Mouse (Mus musculus) bone marrow, adult 2 months (tissue): ENCODE data around the gene Olfr373.

Experiments used
- CTCF ChIP-seq: fragments of 200-500 bp; IDR thresholded peaks from 2 replicates; pipeline ENCODE4 v1.5.1; 2011; ENCODE audit warnings: low read length, control low read depth; ENCODE audit not compliant: control insufficient read depth, insufficient read depth
- POLR2A ChIP-seq: fragments of 200-500 bp; IDR thresholded peaks from 2 replicates; pipeline ENCODE4 v1.6.1; 2011; ENCODE audit warnings: low read depth, mild to moderate bottlenecking, control low read depth, low read length, borderline replicate concordance; ENCODE audit not compliant: control insufficient read depth

DNA sequence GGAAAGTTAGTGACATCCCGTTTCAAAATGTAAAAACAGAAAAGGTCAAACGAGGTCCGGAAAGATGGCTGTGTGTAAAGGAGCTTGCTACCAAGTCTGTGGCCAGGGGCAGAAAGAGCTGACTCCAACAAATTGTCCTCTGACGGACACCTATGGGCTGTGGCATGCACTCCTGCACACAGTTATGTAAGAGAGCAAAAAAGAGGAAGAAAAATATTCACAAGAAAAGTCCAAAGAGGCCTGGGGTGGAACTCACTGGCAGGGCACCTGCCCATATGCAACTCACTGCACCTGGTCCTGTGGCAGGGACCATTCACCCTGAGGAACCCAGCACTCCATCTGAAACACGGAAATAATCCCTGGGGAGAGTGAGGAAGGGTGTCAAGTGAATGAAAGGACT, 1.8 kb downstream of the Olfr373 start:
- TF ChIP-seq CTCF = no peak
- no peak for TF ChIP-seq POLR2A
